Mouse (Mus musculus) ES-Bruce4 (cell line): ENCODE measurements at regions not wholly inside any gene's neighbourhood (a gene's known extent, or its start where the extent isn't known, plus 50 kb on each side); places are given as distances from the start of the nearest gene placed in this dataset.

Experiments
- H3K27ac ChIP-seq: 2 replicates; pipeline ENCODE4 v1.5.1; 2012; ENCODE audit warnings: low read length, inconsistent platforms; ENCODE audit not compliant: insufficient read depth
- H3K27me3 ChIP-seq: 2 replicates; pipeline ENCODE4 v1.6.1; 2012; ENCODE audit warnings: mild to moderate bottlenecking, low read length, inconsistent platforms; ENCODE audit not compliant: control insufficient read depth, poor library complexity, insufficient read depth, severe bottlenecking
- H3K36me3 ChIP-seq: 2 replicates; pipeline ENCODE4 v1.6.1; 2012; ENCODE audit warnings: inconsistent platforms, mild to moderate bottlenecking, low read length, moderate library complexity; ENCODE audit not compliant: control insufficient read depth, poor library complexity, insufficient read depth, severe bottlenecking
- H3K4me1 ChIP-seq: one replicate; pipeline ENCODE4 v1.8.1; 2011; ENCODE audit warnings: low read length; ENCODE audit not compliant: control insufficient read depth, insufficient read depth
- H3K4me3 ChIP-seq: 2 replicates; pipeline ENCODE4 v1.5.1; 2011; ENCODE audit warnings: low read depth, mild to moderate bottlenecking, low read length
- H3K9ac ChIP-seq: 2 replicates; pipeline ENCODE4 v1.6.1; 2012; ENCODE audit warnings: low read depth, mild to moderate bottlenecking, inconsistent platforms; ENCODE audit not compliant: poor library complexity, severe bottlenecking
- H3K9me3 ChIP-seq: replicated peaks from 2 replicates; pipeline ENCODE4 v1.6.1; 2012; ENCODE audit warnings: mild to moderate bottlenecking, low read length, inconsistent platforms; ENCODE audit not compliant: control insufficient read depth, poor library complexity, insufficient read depth, severe bottlenecking
- CTCF ChIP-seq: IDR thresholded peaks from one replicate; pipeline ENCODE4 v1.8.1; 2011; ENCODE audit warnings: low read depth, low read length
- EP300 ChIP-seq: IDR thresholded peaks from 2 replicates; pipeline ENCODE4 v1.6.1; 2011; ENCODE audit warnings: low read depth, low read length; ENCODE audit not compliant: insufficient read depth
- POLR2A ChIP-seq: IDR thresholded peaks from one replicate; pipeline ENCODE4 v1.8.1; 2011; ENCODE audit warnings: low read length; ENCODE audit not compliant: insufficient read depth

GRCm38 (mm10) chr4:56325156-56325555 is 414.7 kb upstream of the Gm26657 start:
- H3K27ac ChIP-seq, result no peak overlapping the region
- H3K4me3 ChIP-seq, result no peak overlapping the region
- H3K27me3 ChIP-seq, result no peaks in the 10 kb centered on the region
- no peaks in the 10 kb centered on the region for H3K9me3 ChIP-seq
- no peaks in the 10 kb centered on the region for H3K36me3 ChIP-seq
- no peak overlapping the region for H3K9ac ChIP-seq
- TF ChIP-seq EP300, result no peak
- TF ChIP-seq POLR2A, result no peak
- TF ChIP-seq CTCF, result no peak
- no peaks in the 10 kb centered on the region for H3K4me1 ChIP-seq

- Histone ChIP-seq H3K9me3 (no peaks in the 10 kb centered on the region), H3K36me3 (no peaks in the 10 kb centered on the region), H3K4me1 (no peaks in the 10 kb centered on the region), H3K27ac (no peak overlapping the region), H3K27me3 (no peaks in the 10 kb centered on the region), H3K4me3 (no peak overlapping the region), H3K9ac (no peak overlapping the region)
- TF ChIP-seq CTCF (no peak), EP300 (no peak), POLR2A (no peak)
These were observed 420.7 kb upstream of the Gm26657 start for GRCm38 (mm10) chr4:56319134-56319533.

GRCm38 (mm10) chr4:56305664-56306330 is 434.1 kb upstream of the Gm26657 start:
- no peaks in the 10 kb centered on the region for H3K36me3 ChIP-seq
- no peak overlapping the region for H3K27ac ChIP-seq
- no peaks in the 10 kb centered on the region for H3K4me1 ChIP-seq
- no peak overlapping the region for H3K4me3 ChIP-seq
- H3K27me3 ChIP-seq, result no peaks in the 10 kb centered on the region
- no peaks in the 10 kb centered on the region for H3K9me3 ChIP-seq
- no peak overlapping the region for H3K9ac ChIP-seq
- TF ChIP-seq POLR2A (no peak), EP300 (no peak)

- Histone ChIP-seq H3K4me1 (no peaks in the 10 kb centered on the region), H3K27ac (no peak overlapping the region), H3K36me3 (no peaks in the 10 kb centered on the region), H3K27me3 (no peaks in the 10 kb centered on the region), H3K4me3 (no peak overlapping the region), H3K9ac (no peak overlapping the region), H3K9me3 (no peaks in the 10 kb centered on the region)
- TF ChIP-seq POLR2A, result no peak
- TF ChIP-seq CTCF, result no peak
- no peak for TF ChIP-seq EP300
These were observed 435.6 kb upstream of the Gm26657 start for GRCm38 (mm10) chr4:56304275-56304674.

GRCm38 (mm10) chr4:56287980-56288379 is 451.9 kb upstream of the Gm26657 start:
- Histone ChIP-seq H3K27me3 (no peaks in the 10 kb centered on the region), H3K9me3 (no peaks in the 10 kb centered on the region), H3K4me1 (no peaks in the 10 kb centered on the region), H3K4me3 (no peak overlapping the region), H3K36me3 (no peaks in the 10 kb centered on the region), H3K9ac (no peak overlapping the region), H3K27ac (no peak overlapping the region)
- TF ChIP-seq CTCF (no peak), EP300 (no peak), POLR2A (no peak)

- TF ChIP-seq POLR2A, result no peak
- no peak for TF ChIP-seq CTCF
- TF ChIP-seq EP300, result no peak
- no peak overlapping the region for H3K27ac ChIP-seq
- H3K4me3 ChIP-seq, result no peak overlapping the region
- no peaks in the 10 kb centered on the region for H3K4me1 ChIP-seq
- H3K36me3 ChIP-seq, result no peaks in the 10 kb centered on the region
- H3K27me3 ChIP-seq, result no peaks in the 10 kb centered on the region
- no peaks in the 10 kb centered on the region for H3K9me3 ChIP-seq
- no peak overlapping the region for H3K9ac ChIP-seq
These were observed 455.4 kb upstream of the Gm26657 start for GRCm38 (mm10) chr4:56284490-56284889.
